Mouse (Mus musculus) left cerebral cortex, adult 18-20 months (tissue): ENCODE data around the gene Stac. TPM values are rescaled to one million over a fixed set of nuclear protein-coding genes. Genes with fewer than 3 reads are reported as not detected.

Experiments used
- DNase-seq, 2 experiments: peaks; one replicate each; pipeline ENCODE4 v3.0.0; 2021 to 2022; ENCODE audit warnings: low spot score in 2 of 2, mixed read lengths in 1 of 2
- long read RNA-seq, 2 experiments: library from polyadenylated mRNA; stranded (forward); transcript quantifications; one replicate each; pipeline ENCODE4 v2.0.0; 2021
- total RNA-seq, 2 experiments: library from RNA; stranded (reverse); gene quantifications; 2 replicates each; pipeline ENCODE4 v1.2.3; 2021

Gene Stac
- 1 to 10 TPM; 1.1 to 1.4 TPM for total RNA-seq
- long read RNA-seq, experiment 1, partial matches to known transcripts: 0 of 2 reads
- long read RNA-seq, experiment 1, other reads (novel, unspliced or antisense): 0 of 2 reads
- long read RNA-seq, experiment 2: 0 reads

DNA sequence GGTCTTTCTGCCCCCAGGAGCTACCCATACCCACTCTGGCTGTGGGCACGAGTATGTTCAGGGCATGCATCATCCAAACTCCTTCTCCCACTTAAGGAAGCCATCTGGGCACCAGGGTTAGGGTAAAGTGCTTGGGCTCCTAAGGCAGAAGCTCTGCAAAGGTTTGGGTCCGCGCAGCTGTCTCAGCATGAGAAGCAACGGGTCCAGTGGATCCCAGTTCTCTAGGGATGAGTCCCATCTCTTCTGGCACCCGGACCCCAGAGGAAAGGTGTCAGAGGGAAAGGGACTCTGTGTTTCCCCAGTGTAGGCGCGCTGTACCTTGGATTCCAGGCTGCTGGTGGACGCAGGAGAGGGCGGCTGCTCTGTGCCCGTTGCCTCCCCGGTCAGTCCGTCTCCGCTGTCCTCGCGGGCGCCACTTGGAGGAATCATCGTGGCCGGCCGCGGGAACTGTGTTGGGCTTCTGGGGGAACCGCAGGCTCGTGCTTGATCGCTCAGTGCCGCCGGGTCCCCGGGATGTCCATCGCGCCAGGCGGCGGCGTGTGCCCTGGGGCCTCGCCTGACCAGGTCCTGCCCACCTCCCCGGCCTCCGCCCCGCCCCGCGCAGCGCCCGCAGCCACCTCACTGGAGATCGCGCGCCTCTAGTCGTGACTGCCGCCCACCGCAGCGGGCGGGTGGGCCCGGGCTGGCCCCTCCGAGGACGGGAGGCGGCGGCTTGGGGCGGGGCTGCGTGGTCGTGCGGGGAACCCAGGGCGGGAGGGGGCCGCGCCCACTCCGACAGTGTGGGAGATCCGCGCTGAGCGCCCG, at the start of gene Stac:
Gene Stac (minus strand): TSS at position 669 of the 804 bp plus-strand sequence.
- DNase-seq: peak; percentile 3 to 4

DNA sequence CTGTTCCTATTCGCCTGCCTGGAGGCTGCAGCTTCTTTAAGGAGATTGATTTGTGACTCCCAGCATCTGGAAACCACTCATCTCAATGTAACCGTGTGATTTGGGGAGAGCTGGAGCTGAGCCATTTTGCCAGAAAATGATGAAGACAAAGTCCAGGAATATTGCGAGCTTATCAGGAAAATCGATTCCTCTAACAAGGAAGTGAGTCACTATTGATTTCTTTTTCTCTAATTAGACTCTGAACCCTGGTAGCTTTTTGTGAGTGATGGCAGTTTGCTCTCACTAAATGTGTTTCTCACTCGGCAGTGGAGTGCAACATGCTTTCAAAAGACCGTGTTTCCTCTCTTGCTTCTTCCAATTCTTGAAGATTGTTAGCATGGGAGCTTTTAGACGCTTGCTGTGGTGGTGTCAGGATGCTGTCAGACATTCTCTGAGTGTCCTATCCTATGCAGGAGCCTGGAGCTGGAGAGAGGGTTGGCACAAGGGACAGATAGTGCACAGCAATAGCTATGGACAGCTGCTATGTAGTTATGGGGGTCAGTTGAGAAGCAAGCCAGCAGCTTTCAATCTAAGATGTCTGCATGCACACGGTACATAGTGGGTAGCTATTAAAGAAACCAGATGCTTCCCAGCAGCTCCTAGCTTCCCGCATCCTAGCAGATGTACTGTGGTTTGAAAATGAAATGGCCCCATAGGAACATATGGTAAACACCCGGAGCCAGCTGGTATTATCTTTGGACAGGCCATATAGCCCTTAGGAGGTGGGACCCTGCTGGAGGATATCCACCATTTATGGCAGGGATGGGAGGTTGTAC, 49.5 kb upstream of the Stac start:
- DNase-seq: no peak

- no peak for DNase-seq
These were observed 48.9 kb upstream of the Stac start for GRCm38 (mm10) chr9:111739026-111739425.

- no peak for DNase-seq
These were observed 47.6 kb upstream of the Stac start for GRCm38 (mm10) chr9:111737796-111738195.

- DNase-seq: no peak
These were observed 45.8 kb upstream of the Stac start for GRCm38 (mm10) chr9:111735931-111736330.

DNA sequence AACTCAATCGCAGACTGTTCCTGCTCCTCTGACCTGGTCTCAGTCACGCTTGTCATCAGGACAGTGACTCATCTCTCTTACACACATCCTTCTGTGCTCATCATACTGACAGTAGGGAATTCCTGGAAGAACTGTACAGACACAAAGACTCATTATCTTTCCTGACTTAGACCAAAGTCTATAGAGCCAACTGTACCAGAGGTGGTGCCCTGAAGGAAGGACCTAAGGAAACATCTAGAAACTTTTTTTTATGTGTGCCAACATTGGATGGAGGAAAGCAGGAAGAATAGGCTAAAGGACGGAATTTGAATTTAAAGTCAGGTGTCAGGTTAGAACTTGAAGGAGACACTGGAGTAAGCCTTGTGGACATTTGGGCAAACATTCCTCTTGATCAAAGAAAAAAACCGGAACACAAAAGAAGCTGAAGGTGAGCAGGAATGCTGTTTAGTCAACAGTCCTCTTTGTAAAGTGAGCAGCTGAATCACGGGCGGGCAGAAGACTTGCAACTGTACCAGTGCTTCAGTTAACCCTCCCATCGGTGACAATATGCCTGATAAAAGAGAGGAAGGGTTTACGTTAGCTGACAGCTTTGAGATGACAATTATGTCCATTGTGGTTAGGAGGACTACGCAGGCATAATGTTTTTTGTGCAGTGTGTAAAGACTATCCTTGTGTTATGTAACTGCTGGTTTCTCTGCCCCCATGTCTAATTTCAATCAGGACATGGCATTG, 42.0 kb upstream of the Stac start:
- no peak for DNase-seq

DNA sequence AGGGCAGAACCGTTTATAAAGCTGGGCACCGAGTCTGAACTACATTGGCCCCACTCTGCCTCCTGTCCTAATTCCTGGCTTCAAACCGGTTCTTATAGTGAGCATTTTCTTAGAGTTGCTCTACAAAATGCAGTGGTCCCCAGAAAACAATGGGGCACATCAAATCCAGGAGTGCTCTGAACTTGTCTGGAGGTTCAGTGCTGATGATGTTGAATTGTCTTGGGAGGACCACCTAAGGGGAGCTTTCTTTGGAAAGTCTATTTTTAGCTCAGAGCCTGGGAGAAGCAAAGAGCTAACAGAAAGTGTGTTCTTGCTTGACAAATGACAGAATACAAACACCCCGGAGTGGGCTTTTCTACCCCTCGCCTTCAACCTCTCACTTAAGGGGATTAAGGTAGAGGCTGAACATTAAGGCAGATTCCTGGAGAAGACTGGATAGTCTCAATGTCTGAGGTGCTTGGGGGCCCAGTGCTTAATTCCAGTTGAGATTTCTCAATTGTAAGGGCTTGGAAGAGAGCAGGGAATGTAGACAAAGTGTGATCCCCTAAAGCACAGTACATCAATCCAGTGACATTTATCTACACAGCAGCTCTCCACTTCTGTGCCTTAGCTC, 34.9 kb upstream of the Stac start:
- no peak for DNase-seq

DNA sequence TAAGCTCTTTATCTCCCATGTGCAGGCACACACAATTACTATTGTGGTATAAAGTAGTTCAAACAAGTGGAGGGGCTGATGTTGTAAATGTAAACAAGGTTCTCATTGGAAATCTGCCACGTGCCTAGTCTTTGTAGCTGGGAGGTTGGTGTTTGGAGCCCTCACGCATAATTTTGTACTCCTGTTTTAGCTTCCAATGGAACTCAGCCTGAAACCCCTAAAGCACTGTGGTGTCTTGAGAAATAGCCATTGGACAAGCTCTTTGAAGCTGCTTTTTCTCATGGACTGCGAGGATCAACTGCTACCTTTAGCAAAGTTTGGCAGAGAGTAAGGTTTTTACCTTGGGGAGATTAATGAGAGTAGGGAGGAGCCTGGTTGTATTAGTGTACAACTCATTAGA, 24.3 kb upstream of the Stac start:
- DNase-seq: no peak

DNA sequence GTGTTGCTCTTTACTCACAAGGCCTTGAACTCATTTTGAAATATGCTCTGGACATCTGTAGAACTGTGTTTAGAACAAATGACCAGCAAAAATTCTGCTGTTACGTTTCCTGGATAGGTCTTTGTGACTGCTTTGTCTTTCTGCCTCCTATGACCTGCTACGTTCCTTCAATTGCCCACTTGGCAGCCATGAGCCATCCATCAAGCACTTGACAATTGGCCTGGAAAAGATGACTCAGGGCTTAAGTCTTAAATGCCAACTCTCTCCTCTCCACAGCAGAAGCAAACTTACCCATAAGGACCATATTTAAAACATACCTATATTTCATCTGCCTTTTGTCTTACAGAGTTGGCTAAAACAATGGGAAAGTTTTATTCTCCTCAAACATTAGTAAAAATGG, 10.0 kb upstream of the Stac start:
- DNase-seq: no peak

DNA sequence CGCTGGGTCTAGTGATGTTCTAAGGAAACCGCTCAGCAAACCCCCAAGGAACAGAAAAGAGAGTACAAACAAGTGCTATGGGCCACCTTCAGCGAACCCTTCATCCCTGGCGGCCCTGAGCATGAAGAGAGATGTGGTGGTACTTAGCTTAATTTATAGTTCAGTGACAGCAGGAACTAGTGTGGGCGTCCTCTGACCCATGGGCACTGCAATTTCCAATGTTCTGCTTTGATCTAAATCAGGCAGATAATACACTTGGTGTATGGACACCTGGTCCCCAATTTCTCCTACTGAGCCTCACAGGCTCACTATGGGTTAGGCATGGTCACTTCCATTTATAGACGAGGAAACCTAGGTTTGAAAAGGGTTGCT, 322 bp upstream of the Stac start:
- no peak for DNase-seq

- DNase-seq: peak; percentile 32 to 57
These were observed 1.0 kb downstream of the Stac start for GRCm38 (mm10) chr9:111689146-111689545.

DNA sequence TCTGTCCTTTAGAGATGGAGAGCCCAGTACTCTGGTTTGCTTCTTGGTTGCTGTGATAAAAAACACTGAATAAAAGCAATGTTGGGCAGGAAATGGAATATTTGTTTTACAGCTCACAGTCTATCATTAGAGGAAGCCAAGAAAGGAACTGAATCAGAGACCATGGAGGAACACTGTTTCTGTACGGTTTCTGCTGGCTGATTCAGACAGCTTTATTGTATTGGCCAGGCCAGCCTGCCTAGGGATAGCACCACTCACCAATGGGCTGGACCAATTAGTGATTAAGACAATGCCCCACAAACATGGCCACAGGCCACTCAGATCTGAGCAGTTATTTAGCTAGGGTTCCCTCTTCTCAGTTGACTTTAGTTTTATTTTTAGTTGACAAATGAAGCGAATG, 6.0 kb downstream of the Stac start:
- DNase-seq: no peak

DNA sequence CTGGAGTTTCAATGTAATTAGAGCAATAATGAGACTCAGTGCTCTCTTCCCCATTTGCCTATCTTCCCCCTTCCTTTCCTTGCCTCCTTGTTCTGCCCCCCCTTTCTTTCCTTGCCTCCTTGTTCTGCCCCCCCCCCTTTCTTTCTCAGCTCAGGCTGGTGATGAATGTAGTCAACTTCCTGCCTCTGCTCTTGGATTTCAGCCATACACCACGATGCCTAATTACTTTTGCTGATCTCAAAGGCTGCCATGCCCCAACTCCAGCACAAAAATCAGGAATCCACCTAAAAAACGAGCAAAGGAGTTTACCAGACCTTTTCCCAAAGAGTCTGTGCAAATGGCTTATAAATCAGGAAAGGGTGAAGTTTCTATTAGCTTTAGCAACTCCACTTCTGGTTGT, 10.6 kb downstream of the Stac start:
- no peak for DNase-seq

- DNase-seq: no peak
These were observed 20.3 kb downstream of the Stac start for GRCm38 (mm10) chr9:111669816-111670215.

DNA sequence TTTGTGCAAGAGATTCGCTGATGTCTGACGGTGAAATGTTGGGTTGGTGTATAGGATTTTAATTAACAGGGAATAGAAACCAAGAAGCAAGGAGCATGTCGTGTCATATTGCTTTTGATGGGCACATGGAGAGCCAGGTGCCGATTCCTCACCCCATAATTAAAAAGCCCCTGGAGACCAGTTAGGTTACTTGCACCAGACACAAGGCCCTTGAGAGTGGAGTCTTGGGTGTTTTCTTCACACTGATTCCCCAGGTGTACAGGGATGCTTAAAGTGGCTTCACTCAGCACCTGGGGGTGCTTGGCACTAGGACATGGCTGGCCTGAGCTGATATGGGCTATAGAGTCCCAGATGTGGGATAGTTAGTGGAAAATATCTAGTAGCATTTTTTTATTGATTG, 35.1 kb downstream of the Stac start:
- no peak for DNase-seq

- DNase-seq: no peak
These were observed 45.9 kb downstream of the Stac start for GRCm38 (mm10) chr9:111644228-111644627.

DNA sequence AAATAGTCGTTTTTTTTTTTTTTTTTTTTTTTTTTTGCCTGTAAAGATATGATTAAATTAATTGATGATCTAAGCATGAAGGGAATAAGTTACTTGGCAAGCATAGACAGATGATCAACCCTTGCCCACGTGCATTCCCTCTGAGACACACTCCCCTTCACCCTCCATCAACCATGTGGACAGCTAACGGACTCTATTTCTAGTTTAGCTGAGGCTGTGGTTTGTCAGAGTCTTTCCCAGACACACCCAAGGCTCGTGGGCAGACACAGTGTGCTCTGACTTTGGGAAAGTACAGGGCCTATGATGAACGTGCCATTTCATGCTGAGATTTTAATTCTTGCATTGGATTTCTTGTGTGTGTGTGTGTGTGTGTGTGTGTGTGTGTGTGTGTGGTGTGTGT, 46.8 kb downstream of the Stac start:
- DNase-seq: no peak

GRCm38 (mm10) chr9:111637641-111638040, 52.5 kb downstream of the Stac start:
- DNase-seq: no peak

GRCm38 (mm10) chr9:111632833-111633232, 57.3 kb downstream of the Stac start:
- DNase-seq: peak in 1 of 2 experiments; percentile 2

- no peak for DNase-seq
These were observed 69.0 kb downstream of the Stac start for GRCm38 (mm10) chr9:111621191-111621590.

- DNase-seq: no peak
These were observed 78.8 kb downstream of the Stac start for GRCm38 (mm10) chr9:111611341-111611740.
